Mouse (Mus musculus) mesoderm, embryonic 11.5 days (tissue): Measurements from ENCODE around the gene Sfta2.
A peak's percentile ranks its signal among the peaks of the same experiment; 100 is the strongest.

ENCODE experiments used
- DNase-seq: peaks from one replicate; pipeline ENCODE4 v3.0.0-alpha.2; 2012; ENCODE audit warnings: low read depth, low spot score

The Sfta2 gene

DNA sequence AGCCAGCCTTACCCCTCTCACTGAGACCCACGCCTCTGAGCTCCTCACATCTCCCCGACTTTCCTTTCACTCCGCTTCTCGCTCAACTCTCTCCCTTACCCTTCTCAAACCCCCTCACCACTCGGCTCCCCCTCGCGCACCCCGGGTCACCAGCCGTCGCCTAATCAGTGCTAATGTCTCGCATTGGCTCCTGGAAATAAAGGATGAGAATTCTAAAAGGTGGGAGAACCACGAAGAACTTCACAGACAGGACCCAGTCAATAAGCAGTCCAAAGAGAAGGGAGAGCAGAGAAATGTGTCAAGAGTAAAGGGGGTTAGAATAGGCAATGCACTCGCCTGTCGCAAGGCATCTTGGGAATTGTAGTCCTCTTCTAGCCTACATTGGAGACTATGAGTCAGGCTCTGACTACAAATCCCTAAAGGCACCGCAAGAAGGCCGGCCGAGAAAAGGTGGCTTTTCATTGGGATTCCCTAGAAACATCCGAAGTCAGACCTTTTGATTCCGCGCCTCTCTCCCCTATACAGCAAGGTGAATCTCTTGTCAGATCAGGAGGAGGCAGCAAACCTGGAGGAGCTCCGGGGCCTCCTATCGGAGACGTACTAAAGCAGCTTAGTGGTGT is 72.2 kb downstream of the Sfta2 start, which contains the start of gene Gtf2h4:
Gene Gtf2h4, minus strand, starts transcription at position 324 of the 620 bp plus-strand sequence.
- DNase-seq = peak; percentile 91

DNA sequence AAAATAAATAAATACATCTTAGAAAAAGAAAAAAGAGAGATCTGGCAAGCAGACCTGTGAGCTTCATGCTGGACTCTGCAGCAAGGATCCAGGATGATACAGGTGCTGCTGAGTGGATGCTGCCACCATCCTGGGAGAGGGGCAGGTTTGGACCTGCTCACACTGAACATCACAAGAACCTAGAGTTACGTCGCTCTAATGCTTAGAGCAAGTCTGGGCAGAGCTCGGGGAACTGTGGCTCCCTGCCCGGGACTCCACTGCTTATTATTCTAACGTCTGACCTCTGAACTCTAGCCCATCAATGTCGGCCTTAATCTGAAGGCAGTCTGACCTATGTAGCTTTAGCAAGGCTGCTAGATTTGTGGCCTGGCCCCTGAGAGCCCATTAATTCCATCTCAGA is 79.2 kb downstream of the Sfta2 start:
- peak; percentile 51 for DNase-seq

DNA sequence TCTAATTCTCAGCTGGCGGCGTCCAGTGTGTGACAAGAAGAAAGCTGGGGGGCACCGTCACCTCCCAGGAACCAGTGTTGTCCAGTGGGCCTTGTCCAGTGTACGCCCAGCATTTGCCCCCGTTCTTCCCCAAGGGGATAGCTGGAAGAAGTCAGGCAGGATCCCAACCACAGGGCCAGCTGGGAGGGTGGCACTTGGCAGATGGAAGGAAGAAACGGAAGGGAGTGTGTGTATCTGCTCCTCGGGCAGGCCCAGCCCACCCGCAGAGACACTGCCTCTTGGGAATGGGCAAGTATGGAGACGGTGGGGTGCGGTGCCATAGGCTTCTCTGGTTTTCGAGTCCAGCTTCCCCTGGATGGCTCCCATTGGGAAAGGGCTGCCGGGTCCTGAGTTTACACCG is 80.6 kb downstream of the Sfta2 start:
- no peak for DNase-seq

DNA sequence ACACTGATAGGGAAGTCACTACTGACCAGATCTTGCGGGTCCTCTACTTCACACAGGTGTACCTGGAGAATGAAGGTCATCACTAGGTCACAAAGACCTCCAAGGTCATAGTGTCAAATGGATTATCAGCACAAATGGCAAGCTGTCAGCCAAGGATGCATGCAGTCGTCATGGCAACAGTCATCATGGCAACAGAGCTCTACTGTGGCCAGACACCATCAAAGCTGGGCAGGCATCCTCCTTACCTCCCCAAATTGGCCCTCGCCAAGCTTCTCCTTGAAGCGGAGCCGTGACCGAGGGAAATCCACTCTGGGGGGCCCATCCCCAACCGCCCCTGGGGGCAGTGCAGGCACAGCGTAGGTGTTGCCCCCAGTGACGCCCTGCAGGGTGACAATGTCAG is 83.7 kb downstream of the Sfta2 start:
- peak; percentile 34 for DNase-seq

DNA sequence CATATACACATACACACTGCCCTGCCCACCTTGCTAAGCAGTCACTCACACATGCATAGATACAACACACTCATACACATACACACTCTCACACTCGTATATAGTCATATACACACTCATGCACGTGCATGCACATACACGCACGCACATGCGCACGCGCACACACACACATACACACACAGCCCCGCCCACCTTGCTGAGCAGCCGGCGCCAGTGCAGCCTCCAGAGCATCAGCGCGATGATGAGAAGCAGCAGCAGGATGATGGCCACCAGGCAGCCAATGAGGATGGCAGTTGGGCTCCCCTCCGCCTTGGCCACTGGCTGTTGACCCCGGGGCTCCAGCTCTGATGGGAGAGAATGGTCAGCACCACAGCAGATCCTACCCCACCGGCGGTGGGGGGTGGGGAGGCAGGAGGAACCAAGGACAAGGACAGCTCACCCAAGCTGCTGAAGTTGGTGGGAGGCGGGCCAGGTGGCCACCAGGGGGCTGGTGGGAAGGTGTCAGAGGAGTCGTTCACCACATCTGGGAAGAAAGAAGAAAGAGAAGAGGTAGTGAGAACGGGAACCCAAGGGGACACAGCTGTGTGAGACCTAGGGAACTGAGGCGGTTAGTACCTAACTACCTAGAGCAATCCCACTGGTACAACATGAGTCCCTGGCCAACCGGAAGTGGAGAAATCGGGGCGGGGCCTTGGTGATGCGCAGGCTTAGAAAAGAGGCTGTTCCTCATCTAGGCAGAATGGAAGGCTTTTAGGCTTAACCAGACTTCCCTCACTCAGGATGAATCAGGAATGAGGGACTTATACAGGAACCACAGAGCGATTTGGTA is 87.2 kb downstream of the Sfta2 start:
- DNase-seq = no peak

DNA sequence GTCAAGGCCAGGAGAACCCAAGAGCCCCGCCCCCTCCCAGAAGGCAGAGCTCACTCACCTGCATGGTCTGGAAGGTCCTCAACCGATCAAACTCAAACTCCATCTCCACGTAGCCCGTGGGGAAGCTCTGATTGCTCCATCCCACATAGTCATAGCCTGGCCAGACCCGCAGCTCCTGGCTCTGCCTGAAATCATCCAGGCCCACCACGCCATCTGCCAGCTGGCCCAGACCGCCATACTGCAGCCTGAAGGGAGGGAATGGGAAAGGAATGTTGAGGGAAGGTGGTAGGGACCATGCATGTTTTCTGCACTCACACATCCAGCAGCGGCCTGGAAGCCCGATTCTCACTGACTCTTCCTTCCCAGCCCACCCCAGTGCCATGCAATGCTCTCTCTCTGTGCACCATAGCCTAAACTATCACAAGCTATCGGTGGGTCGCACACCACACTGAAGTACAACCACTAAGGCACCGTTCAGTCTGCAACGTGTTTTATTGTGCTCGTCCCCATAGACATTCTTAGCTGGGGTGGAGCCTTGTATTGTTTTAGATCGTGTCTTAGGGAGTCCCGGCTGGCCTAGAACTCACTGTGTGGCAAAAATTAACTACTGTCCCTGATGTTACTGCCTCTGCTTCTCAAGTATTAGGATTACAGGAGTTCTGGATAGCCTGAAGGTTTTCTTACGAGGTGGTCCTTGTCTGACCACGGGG is 88.7 kb downstream of the Sfta2 start:
- DNase-seq = no peak

DNA sequence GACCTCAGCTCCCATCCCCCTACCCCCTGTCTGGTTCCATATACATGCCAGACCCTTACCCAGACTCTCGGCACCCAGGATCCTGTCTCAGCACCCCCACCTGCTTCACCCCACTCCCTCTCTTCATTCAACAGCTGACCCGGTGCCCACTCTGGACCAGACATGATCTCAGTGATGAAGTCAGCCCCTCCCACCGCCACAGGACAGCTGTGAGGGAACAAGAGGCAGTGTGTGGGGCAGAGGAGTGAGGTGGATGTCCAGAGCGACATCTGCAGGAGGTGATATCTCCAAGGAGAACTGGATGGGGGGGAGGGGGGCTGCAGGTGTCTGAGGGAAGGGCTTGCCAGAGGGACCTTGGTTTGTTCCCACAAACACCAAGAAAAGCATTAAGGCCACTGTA is 90.5 kb downstream of the Sfta2 start:
- DNase-seq = no peak

DNA sequence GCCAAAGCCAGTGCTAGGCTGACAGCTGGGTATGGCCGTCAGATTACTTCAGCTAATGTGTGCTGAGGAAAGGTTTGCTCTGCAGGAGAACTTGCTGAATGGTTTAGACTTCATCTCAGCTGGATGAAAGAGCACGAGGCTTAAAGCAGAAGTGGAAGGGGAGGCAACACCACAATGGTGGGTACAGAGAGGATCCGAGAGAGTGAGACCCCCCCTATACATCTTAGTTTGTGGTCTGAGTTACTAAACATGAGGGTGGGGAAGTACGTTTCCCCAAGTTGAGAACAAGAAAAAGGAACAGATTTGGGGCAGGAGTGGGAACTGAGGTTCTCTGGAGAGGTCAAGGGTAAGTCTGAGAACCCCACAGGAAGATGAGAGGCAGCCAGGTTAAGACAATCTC is 91.0 kb downstream of the Sfta2 start:
- DNase-seq = no peak

DNA sequence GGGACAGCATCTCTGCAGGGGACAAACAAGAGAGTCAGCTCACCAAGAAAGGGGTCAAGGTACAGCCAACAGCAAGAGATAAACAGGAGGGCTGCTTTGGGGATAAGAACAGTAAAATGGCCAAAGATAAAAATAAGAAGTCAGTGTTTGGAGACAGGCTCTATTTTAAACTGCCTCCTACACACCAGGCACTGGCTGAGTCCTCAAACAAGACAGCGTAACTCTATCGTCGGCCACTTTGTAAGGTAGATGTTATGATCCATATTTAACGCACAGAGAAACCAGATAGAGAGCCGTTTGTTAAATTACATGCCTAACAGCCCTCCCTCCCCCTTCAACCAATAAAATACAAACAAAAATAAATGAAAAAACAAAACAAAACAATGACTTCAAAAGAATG is 92.6 kb downstream of the Sfta2 start:
- no peak for DNase-seq

DNA sequence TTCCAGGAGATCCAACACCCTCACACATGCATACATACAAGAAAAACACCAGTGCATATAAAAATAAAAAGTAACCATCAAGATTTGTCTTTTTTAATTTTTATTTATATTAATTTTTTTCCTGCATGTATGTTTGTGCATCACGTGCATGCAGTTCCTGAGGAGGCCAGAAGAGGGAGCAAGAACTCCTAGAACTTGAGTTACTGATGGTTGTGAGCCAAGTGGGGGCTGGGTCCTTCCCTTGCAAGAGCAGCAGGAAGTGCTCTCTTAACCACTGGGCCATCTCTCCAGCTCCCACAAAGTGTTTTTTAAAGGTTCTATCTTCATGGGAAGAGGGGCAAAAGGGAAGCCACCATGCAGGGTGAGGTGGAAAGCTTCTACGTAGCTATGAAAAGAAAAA is 93.9 kb downstream of the Sfta2 start:
- peak; percentile 52 for DNase-seq

DNA sequence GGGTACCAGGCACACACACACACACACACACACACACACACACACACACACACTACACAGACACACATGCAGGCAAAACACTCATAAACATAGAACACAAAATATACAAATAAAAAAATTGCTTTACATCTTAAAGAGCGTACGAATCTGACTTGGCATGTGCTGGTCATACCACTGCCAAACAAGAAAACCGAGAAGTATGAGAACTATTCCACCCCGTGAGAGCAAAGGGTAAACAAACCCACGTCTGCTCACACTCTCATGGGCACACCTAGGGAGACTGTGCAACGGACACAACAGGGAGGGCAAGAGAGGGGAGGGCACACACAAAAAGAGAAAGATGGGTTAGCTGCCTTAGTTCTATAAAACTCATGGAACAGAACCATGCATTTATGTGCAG is 95.3 kb downstream of the Sfta2 start:
- no peak for DNase-seq

DNA sequence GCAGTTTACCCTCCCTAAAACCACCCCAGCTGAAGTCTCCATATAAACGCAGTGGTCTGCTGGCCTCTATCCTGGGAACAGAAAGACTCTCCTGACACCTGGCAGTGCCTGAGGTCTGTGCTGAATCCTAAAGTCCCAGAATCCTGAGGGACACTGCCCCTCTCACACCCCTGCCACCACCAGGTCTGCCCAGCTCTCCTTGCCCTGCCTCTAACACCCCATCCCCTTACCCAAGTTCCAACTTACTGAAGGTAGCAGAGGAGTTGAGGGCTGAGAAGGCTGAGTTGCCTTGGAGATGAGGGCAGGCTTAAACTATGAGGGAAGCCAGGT is 96.0 kb downstream of the Sfta2 start:
- DNase-seq = no peak

DNA sequence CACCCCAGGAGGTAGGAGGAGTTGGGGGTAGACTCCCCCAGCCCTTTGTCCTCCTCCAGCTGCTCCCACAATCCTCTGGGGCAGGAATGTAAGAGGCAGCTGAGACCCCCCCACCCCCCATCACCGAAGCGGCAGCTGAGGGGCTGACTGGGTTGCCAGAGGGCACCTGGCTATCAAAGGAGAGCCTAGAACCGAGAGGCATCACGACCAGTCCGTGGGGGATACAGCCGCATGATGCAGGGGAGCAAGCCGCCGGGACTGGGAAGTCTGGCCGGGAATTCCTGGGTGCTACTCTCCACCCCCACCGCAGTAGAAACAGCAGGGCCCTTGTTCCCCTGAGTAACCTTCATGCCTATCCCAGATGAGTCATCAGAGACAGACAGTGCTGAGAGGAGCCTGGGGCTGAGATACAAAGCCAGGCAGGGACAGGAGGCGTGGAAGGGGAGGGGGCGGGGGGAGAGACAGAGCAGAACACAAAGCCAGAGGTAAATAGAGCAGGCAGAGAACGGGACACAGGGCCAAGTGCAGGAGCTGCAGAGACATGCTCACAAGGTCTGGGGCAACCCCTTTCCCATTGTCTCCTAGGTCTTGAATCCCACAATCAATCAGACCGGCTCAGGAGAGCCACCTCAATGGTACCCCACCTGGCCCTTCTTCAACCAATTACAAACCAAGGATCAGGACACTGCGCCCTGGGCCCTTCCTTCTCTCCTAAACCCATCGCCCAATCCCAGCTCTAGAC is 96.6 kb downstream of the Sfta2 start:
- peak; percentile 77 for DNase-seq

DNA sequence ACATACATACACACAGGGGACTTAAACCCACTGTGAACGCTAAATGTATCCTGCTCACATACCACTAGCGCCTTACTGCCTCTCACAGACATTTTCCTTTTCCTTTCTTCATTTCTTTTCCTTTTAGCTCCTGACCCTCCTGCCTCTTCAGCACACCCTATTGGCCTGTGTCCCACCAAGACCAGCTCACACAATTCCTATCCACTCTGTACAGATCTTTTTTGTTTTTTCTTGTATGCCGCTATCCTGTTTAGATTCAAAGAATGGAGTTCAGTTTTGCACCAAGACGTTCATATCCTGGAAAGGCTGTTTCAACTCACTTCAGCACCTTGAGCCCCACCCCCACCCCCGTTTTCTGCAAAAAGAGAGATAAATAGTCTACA is 97.1 kb downstream of the Sfta2 start:
- no peak for DNase-seq

DNA sequence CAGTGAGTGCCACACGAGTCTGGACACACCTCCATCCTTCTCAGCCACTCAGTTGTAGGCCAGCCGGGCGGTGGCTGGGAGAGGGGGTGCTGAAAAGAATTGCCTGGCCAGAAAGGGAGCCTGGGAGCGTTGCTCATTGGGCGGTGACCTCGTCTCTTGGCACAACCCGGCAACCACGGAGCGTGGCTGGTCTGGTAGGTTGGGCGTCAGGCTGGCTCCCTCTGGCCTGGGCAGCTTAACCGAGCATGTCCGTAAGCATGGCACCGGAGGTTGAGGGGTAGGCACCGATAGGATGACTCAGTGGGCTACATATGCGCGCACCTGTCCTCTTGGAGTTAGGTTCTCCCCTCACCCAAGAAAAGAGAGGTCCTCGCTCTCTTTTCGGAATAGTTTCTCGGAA is 98.6 kb downstream of the Sfta2 start:
- DNase-seq = peak; percentile 52
